Mouse (Mus musculus): ENCODE data around the gene Plcl1. TPM values are rescaled to one million over a fixed set of nuclear protein-coding genes. Genes with fewer than 3 reads are reported as not detected.

The Plcl1 gene
- total RNA-seq, 2 experiments from 2014 or later = 14.3 to 14.7 TPM

GRCm38 (mm10) chr1:55763171-55763570, 357.4 kb downstream of the Plcl1 start:
- intact Hi-C loops (cut with DNase I) = loop anchor here (10.0 kb wide), 1 partner anchor 52 kb away; no protein-coding TSS in a partner anchor
- DNase-seq = no peak

GRCm38 (mm10) chr1:55766743-55767142, 361.0 kb downstream of the Plcl1 start:
- intact Hi-C loops (cut with DNase I) = loop anchor here (10.0 kb wide), 1 partner anchor 48 kb away; no protein-coding TSS in a partner anchor
- DNase-seq = no peak

- DNase-seq = no peak
- intact Hi-C loops (cut with DNase I) = no loop called here
Measured at GRCm38 (mm10) chr1:55770072-55770785, 364.5 kb downstream of the Plcl1 start.

- no peak for DNase-seq
- intact Hi-C loops (cut with DNase I) = no loop called here
Measured at GRCm38 (mm10) chr1:55792817-55793216, 387.1 kb downstream of the Plcl1 start.

Other genes starting within 250 kb of the Plcl1 start
- 10 to 100 TPM; 13.0 to 13.6 TPM for gene Rftn2, start 179.1 kb upstream of the Plcl1 start, total RNA-seq (2021)
- gene Mars2, start 168.7 kb upstream of the Plcl1 start, total RNA-seq (2021) = 10 to 100 TPM; 16.8 to 20.0 TPM
- gene Boll, start 42.5 kb upstream of the Plcl1 start, total RNA-seq (2021) = not detected

Measured in left cerebral cortex, postnatal 4 days (tissue).